ENCODE assay signal across 19 mouse cellular contexts in genomic region chr16:48431027-48431426, GRCm38 (mm10). TPM values are rescaled to one million over a fixed set of nuclear protein-coding genes. Genes with fewer than 3 reads are reported as not detected.
DNase-seq lines count a peak whose midpoint lies in the region; ATAC-seq and TF ChIP-seq lines count a peak whose summit lies in the region.
"Had no signal": no experiment of that assay in that cellular context is flagged by ENCODE, and none has a peak within 500 bp of the region (broad histone marks: within the 10 kb centered on the region; RNA-seq: fewer than 3 reads in every experiment).

Gene Morc1, plus strand, starts transcription at chr16:48431237.

- no peaks in the 10 kb centered on the region for H3K36me3 ChIP-seq in forebrain, postnatal 0 days (ENCODE audit: insufficient read depth)
- H3K36me3 ChIP-seq in forebrain, embryonic 10.5 days (replicated peaks): no peaks in the 10 kb centered on the region
- no peaks in the 10 kb centered on the region for H3K36me3 ChIP-seq in neural tube, embryonic 15.5 days
- H3K36me3 ChIP-seq: hindbrain, embryonic 15.5 days; neural tube, embryonic 13.5 days had no signal

- H3K4me2 ChIP-seq in forebrain, postnatal 0 days (ENCODE audit: low read depth): no peak within 1 kb of the TSS
- H3K4me2 ChIP-seq in neural tube, embryonic 15.5 days: no peak within 1 kb of the TSS
- H3K4me2 ChIP-seq: hindbrain, embryonic 15.5 days; neural tube, embryonic 13.5 days had no signal

- H3K4me3 ChIP-seq in forebrain, postnatal 0 days (ENCODE audit: low read depth, low read length): no peak within 1 kb of the TSS
- no peak within 1 kb of the TSS for H3K4me3 ChIP-seq in forebrain, embryonic 10.5 days
- H3K4me3 ChIP-seq in neural tube, embryonic 15.5 days (replicated peaks): no peak within 1 kb of the TSS
- H3K4me3 ChIP-seq: erythroblast, embryonic 14.5 days; hindbrain, embryonic 15.5 days; neural tube, embryonic 13.5 days had no signal

- H3K27ac ChIP-seq in forebrain, postnatal 0 days (ENCODE audit: low read depth, low read length): no peak within 1 kb of the TSS
- H3K27ac ChIP-seq in forebrain, embryonic 10.5 days: no peak within 1 kb of the TSS
- H3K27ac ChIP-seq in neural tube, embryonic 15.5 days (replicated peaks): peak within 1 kb of the TSS; percentile 68
- H3K27ac ChIP-seq: hindbrain, embryonic 15.5 days; neural tube, embryonic 13.5 days had no signal

- no peak within 1 kb of the TSS for H3K9ac ChIP-seq in forebrain, postnatal 0 days
- no peak within 1 kb of the TSS for H3K9ac ChIP-seq in neural tube, embryonic 15.5 days (replicated peaks)
- H3K9ac ChIP-seq: hindbrain, embryonic 15.5 days; neural tube, embryonic 13.5 days had no signal

- 0 out of 2 replicates have a peak, but pooled peaks cover 6% of the 10 kb centered on the region for H3K4me1 ChIP-seq in forebrain, postnatal 0 days (ENCODE audit: insufficient read depth)
- H3K4me1 ChIP-seq in forebrain, embryonic 10.5 days: no peaks in the 10 kb centered on the region
- H3K4me1 ChIP-seq in neural tube, embryonic 15.5 days: 0 out of 2 replicates have a peak, but pooled peaks cover 9% of the 10 kb centered on the region
- H3K4me1 ChIP-seq: hindbrain, embryonic 15.5 days had no signal

- no peaks in the 10 kb centered on the region for H3K9me3 ChIP-seq in forebrain, postnatal 0 days (ENCODE audit: low read length)
- H3K9me3 ChIP-seq in forebrain, embryonic 10.5 days: no peaks in the 10 kb centered on the region
- no peaks in the 10 kb centered on the region for H3K9me3 ChIP-seq in neural tube, embryonic 15.5 days (replicated peaks)
- H3K9me3 ChIP-seq: hindbrain, embryonic 15.5 days; neural tube, embryonic 13.5 days had no signal

- 0 out of 2 replicates have a peak, but pooled peaks have one; percentile 15 for TF ChIP-seq CTCF in forebrain, postnatal 0 days (IDR thresholded peaks at IDR 0.05; ENCODE audit: low read depth)

- DNase-seq in forebrain, postnatal 0 days: no peak
- DNase-seq in forebrain, embryonic 10.5 days (ENCODE audit: extremely low spot score, low spot score): no peak
- no peak for DNase-seq in neural tube, embryonic 10.5 days (ENCODE audit: extremely low spot score, low spot score)
- peak; percentile 1 for DNase-seq in induced T-regulatory cell, adult 2 months (ENCODE audit: low read depth)
- peak; percentile 55 for DNase-seq in thymus, postnatal 4 days
- DNase-seq in spleen, postnatal 36 days (ENCODE audit: low spot score in 2 of 2): no peak
- DNase-seq in kidney, postnatal 10 days: no peak
- DNase-seq: adrenal gland, adult 8-10 months; cerebellum, adult 9-11 months; retina, postnatal 1 day; spleen, adult 18-20 months had no signal

- no peaks in the 10 kb centered on the region for H3K27me3 ChIP-seq in forebrain, postnatal 0 days (ENCODE audit: insufficient read depth, low read length)
- no peaks in the 10 kb centered on the region for H3K27me3 ChIP-seq in forebrain, embryonic 10.5 days (ENCODE audit: poor library complexity, severe bottlenecking)
- no peaks in the 10 kb centered on the region for H3K27me3 ChIP-seq in neural tube, embryonic 15.5 days (replicated peaks)
- H3K27me3 ChIP-seq: hindbrain, embryonic 15.5 days; neural tube, embryonic 13.5 days had no signal

- no peak for ATAC-seq in forebrain, postnatal 0 days
- no peak for ATAC-seq in neural tube, embryonic 15.5 days (ENCODE audit: low FRiP score)
- ATAC-seq: Patski had no signal

- WGBS in forebrain, postnatal 0 days: 94% methylated on average over 15 of the region's 15 CpGs
- WGBS in forebrain, embryonic 10.5 days: 93% methylated on average over 15 of the region's 15 CpGs
- 95% methylated on average over 15 of the region's 15 CpGs for WGBS in neural tube, embryonic 15.5 days

RNA-seq across cellular contexts. Expression of gene Morc1, which starts in this region (rescaled TPM):
- 0.31 TPM in 1 of 2 replicates, not detected in the other for total RNA-seq in forebrain, postnatal 0 days (2014; rRNA removed)
- 0.06 and 0.10 TPM in 2 replicates for polyA plus RNA-seq in forebrain, postnatal 0 days (2015; fragmentation: Nextera tagmentation; extraction: Ambion mirVana)
- not detected in 2 replicates for polyA plus RNA-seq in forebrain, embryonic 10.5 days (2016; fragmentation: Nextera tagmentation; extraction: Ambion mirVana)
- polyA plus RNA-seq in neural tube, embryonic 15.5 days (2015; fragmentation: Nextera tagmentation; extraction: Ambion mirVana): 0.14 and 0.66 TPM in 2 replicates
- total RNA-seq: adrenal gland, adult 8-10 months; granulocyte monocyte progenitor cell, adult 5-6 weeks; megakaryocyte, adult 5-6 weeks had no signal
- polyA plus RNA-seq: erythroblast, embryonic 14.5 days; liver, embryonic 16.5 days; Patski had no signal

Comparison
In these comparisons a context has a peak if more than half of its experiments do, and no peak if none do; other contexts are left out.
1. DNase-seq: peak in induced T-regulatory cell, adult 2 months (single experiment) and thymus, postnatal 4 days (single experiment); none in forebrain, postnatal 0 days (single experiment), forebrain, embryonic 10.5 days (single experiment), neural tube, embryonic 10.5 days (single experiment), spleen, postnatal 36 days (0 of 2) and kidney, postnatal 10 days (single experiment).